Mouse (Mus musculus) B cell, adult 62 days (primary cell): ENCODE measurements around the gene Ccdc103. TPM values are rescaled to one million over a fixed set of nuclear protein-coding genes. Genes with fewer than 3 reads are reported as not detected.

Experiments
- total RNA-seq: library from RNA; stranded (reverse); gene quantifications from 4 replicates; pipeline ENCODE4 v1.2.4, GENCODE M21; 2023

Ccdc103 gene
- total RNA-seq = not detected in 4 replicates

GRCm38 (mm10) chr11:102880585-102881313 is at the start of gene Ccdc103, which contains the start of gene Eftud2:
Gene Ccdc103 (plus strand): TSS chr11:102881204.
Gene Eftud2 (minus strand): TSS chr11:102880985.

GRCm38 (mm10) chr11:102835549-102835948 is 45.5 kb upstream of the Ccdc103 start, which contains the start of gene Higd1b:
Gene Higd1b (plus strand): TSS chr11:102835849.

GRCm38 (mm10) chr11:102884616-102885219 is 3.7 kb downstream of the Ccdc103 start, which contains the start of gene Fam187a:
Gene Fam187a (plus strand): TSS chr11:102885169.

GRCm38 (mm10) chr11:102900763-102901162 is 19.8 kb downstream of the Ccdc103 start, which contains the start of gene Gfap:
Gene Gfap (minus strand): TSS chr11:102900912.

GRCm38 (mm10) chr11:102924557-102925350 is 43.8 kb downstream of the Ccdc103 start, which contains the start of gene Kif18b:
Gene Kif18b (minus strand): TSS chr11:102925124.

Other genes starting within 250 kb of the Ccdc103 start
- gene Meioc, start 217.5 kb upstream of the Ccdc103 start, total RNA-seq = not detected in 4 replicates
- gene Ccdc43, start 183.4 kb upstream of the Ccdc103 start, total RNA-seq = 25.1 to 37.5 TPM (median 30.4 TPM) in 4 replicates
- 2.1 TPM in 1 of 4 replicates, not detected in the others for gene Adam11, start 119.8 kb upstream of the Ccdc103 start, total RNA-seq
- not detected in 4 replicates for gene Gjc1, start 61.5 kb upstream of the Ccdc103 start, total RNA-seq
- not detected in 4 replicates for gene Higd1b, start 45.4 kb upstream of the Ccdc103 start, total RNA-seq
- 133 to 168 TPM (median 155 TPM) in 4 replicates for gene Eftud2, start 219 bp upstream of the Ccdc103 start, total RNA-seq
- gene Fam187a, start 4.0 kb downstream of the Ccdc103 start, total RNA-seq = not detected in 4 replicates
- gene Gfap, start 19.7 kb downstream of the Ccdc103 start, total RNA-seq = not detected in 4 replicates
- 0.38 to 0.83 TPM (median 0.46 TPM) in 4 replicates for gene Kif18b, start 43.9 kb downstream of the Ccdc103 start, total RNA-seq
- not detected in 4 replicates for gene C1ql1, start 65.5 kb downstream of the Ccdc103 start, total RNA-seq
- gene Nmt1, start 147.0 kb downstream of the Ccdc103 start, total RNA-seq = 64.9 to 70.9 TPM (median 67.6 TPM) in 4 replicates
- gene Dcakd, start 147.1 kb downstream of the Ccdc103 start, total RNA-seq = 13.1 to 16.8 TPM (median 14.1 TPM) in 4 replicates
- gene Plcd3, start 220.5 kb downstream of the Ccdc103 start, total RNA-seq = 2.2 to 3.2 TPM (median 2.7 TPM) in 4 replicates
- 46.9 to 51.0 TPM (median 48.0 TPM) in 4 replicates for gene Acbd4, start 220.5 kb downstream of the Ccdc103 start, total RNA-seq
- gene Hexim1, start 235.0 kb downstream of the Ccdc103 start, total RNA-seq = 58.8 to 66.9 TPM (median 59.9 TPM) in 4 replicates